Mouse (Mus musculus): ENCODE data around the gene Cmtr1.

- TF ChIP-seq CTCF (IDR thresholded peaks at IDR 0.05; ENCODE audit: control insufficient read depth, insufficient read depth, low read length) (no peak), POLR2A (IDR thresholded peaks at IDR 0.05; ENCODE audit: borderline replicate concordance, control insufficient read depth, low read depth, low read length) (no peak)
These were observed 9.5 kb downstream of the Cmtr1 start for GRCm38 (mm10) chr17:29669936-29670335.
